9 mouse cellular contexts compared by ENCODE assay signal in genomic region chr2:165337191-165337590, GRCm38 (mm10). TPM values are rescaled to one million over a fixed set of nuclear protein-coding genes. Genes with fewer than 3 reads are reported as not detected.
DNase-seq lines count a peak whose midpoint lies in the region; ATAC-seq and TF ChIP-seq lines count a peak whose summit lies in the region.
"Had no signal": no experiment of that assay in that cellular context is flagged by ENCODE, and none has a peak within 500 bp of the region (broad histone marks: within the 10 kb centered on the region; RNA-seq: fewer than 3 reads in every experiment).

No protein-coding gene starts in this region.

- TF ChIP-seq CTCF in liver, adult 2 months (IDR thresholded peaks at IDR 0.05; ENCODE audit: low read depth, low read length), result peak; percentile 77
- peak; percentile 70; the same call in 1 of the 2 replicates for TF ChIP-seq CTCF in bone marrow, adult 2 months (IDR thresholded peaks at IDR 0.05; ENCODE audit: control insufficient read depth, insufficient read depth, low read length)

- H3K4me2 ChIP-seq in liver, embryonic 12.5 days, result no peak overlapping the region
- no peak overlapping the region for H3K4me2 ChIP-seq in intestine, embryonic 16.5 days (ENCODE audit: low read depth, low read length)

- H3K9me3 ChIP-seq in liver, embryonic 12.5 days (replicated peaks), result no peaks in the 10 kb centered on the region
- H3K9me3 ChIP-seq in intestine, embryonic 16.5 days (ENCODE audit: control insufficient read depth, low read length), result no peaks in the 10 kb centered on the region

- H3K79me2 ChIP-seq in liver, adult 2 months (ENCODE audit: control insufficient read depth, insufficient read depth, low read length), result no peaks in the 10 kb centered on the region

- H3K4me3 ChIP-seq in liver, adult 2 months (ENCODE audit: insufficient read depth, low read depth, low read length), result no peak overlapping the region
- no peak overlapping the region for H3K4me3 ChIP-seq in liver, embryonic 12.5 days
- H3K4me3 ChIP-seq in bone marrow, adult 2 months (replicated peaks; ENCODE audit: control insufficient read depth, low read depth, low read length), result no peak overlapping the region
- H3K4me3 ChIP-seq in intestine, embryonic 16.5 days (ENCODE audit: low read length), result no peak overlapping the region

- TF ChIP-seq POLR2A in liver, adult 2 months (IDR thresholded peaks at IDR 0.05; ENCODE audit: extremely low read depth, insufficient read depth, low read length), result no peak
- no peak for TF ChIP-seq POLR2A in bone marrow, adult 2 months (IDR thresholded peaks at IDR 0.05; ENCODE audit: borderline replicate concordance, control insufficient read depth, low read depth, low read length)

- no peak overlapping the region for H3K9ac ChIP-seq in liver, adult 2 months (ENCODE audit: low read depth, low read length)
- no peak overlapping the region for H3K9ac ChIP-seq in liver, embryonic 12.5 days
- H3K9ac ChIP-seq in intestine, embryonic 16.5 days (ENCODE audit: low read depth, low read length), result no peak overlapping the region

- no peak overlapping the region for H3K27ac ChIP-seq in liver, adult 2 months (replicated peaks; ENCODE audit: insufficient read depth, low read depth, low read length)
- H3K27ac ChIP-seq in liver, embryonic 12.5 days, result no peak overlapping the region
- H3K27ac ChIP-seq in bone marrow, adult 2 months (ENCODE audit: control insufficient read depth, insufficient read depth, low read depth, low read length, poor library complexity), result no peak overlapping the region
- H3K27ac ChIP-seq in intestine, embryonic 16.5 days (ENCODE audit: low read length), result no peak overlapping the region

- H3K36me3 ChIP-seq in liver, adult 2 months (ENCODE audit: control insufficient read depth, insufficient read depth, low read length), result no peaks in the 10 kb centered on the region
- H3K36me3 ChIP-seq in liver, embryonic 12.5 days, result no peaks in the 10 kb centered on the region
- no peaks in the 10 kb centered on the region for H3K36me3 ChIP-seq in intestine, embryonic 16.5 days (ENCODE audit: control insufficient read depth, insufficient read depth, low read length)

- H3K27me3 ChIP-seq in liver, adult 2 months (ENCODE audit: control insufficient read depth, insufficient read depth, low read length), result no peaks in the 10 kb centered on the region
- H3K27me3 ChIP-seq in liver, embryonic 12.5 days (replicated peaks), result peaks cover 10% of the 10 kb centered on the region
- H3K27me3 ChIP-seq in intestine, embryonic 16.5 days (replicated peaks; ENCODE audit: control insufficient read depth, insufficient read depth, low read length), result no peaks in the 10 kb centered on the region

- H3K4me1 ChIP-seq in liver, adult 2 months (ENCODE audit: control insufficient read depth, insufficient read depth, low read length), result no peaks in the 10 kb centered on the region
- H3K4me1 ChIP-seq in liver, embryonic 12.5 days, result no peaks in the 10 kb centered on the region
- peaks cover 2% of the 10 kb centered on the region; the same call in 1 of the 2 replicates for H3K4me1 ChIP-seq in bone marrow, adult 2 months (ENCODE audit: control insufficient read depth, insufficient read depth, low read length)
- H3K4me1 ChIP-seq in intestine, embryonic 16.5 days (ENCODE audit: control insufficient read depth, insufficient read depth, low read length), result peaks cover 9% of the 10 kb centered on the region

- DNase-seq in cerebellum, adult 11 months, result peak; percentile 59
- DNase-seq in cerebellum, adult 11-12 months, result no peak
- DNase-seq in liver, adult 2 months (ENCODE audit: extremely low read depth, low read depth, low spot score), result peak; percentile 49
- no peak for DNase-seq in layer of hippocampus, adult 11-12 months (ENCODE audit: low spot score)

- WGBS in liver, adult 2 months, result 43% methylated on average over 3 of the region's 3 CpGs
- WGBS in liver, embryonic 12.5 days (ENCODE audit: insufficient replicate concordance), result 31% methylated on average over 3 of the region's 3 CpGs
- WGBS in bone marrow, adult 2 months, result 47% methylated on average over 3 of the region's 3 CpGs
- WGBS in intestine, embryonic 16.5 days, result 25% methylated on average over 3 of the region's 3 CpGs

- no peak for ATAC-seq in liver, embryonic 12.5 days
- peak; percentile 45; the same call in 1 of the 2 replicates for ATAC-seq in intestine, embryonic 16.5 days
- 0 out of 2 replicates have a peak, but pooled peaks have one; percentile 52 for ATAC-seq in megakaryocyte-erythroid progenitor cell, adult 5-6 weeks (replicated peaks; ENCODE audit: low FRiP score, low TSS enrichment, poor library complexity, severe bottlenecking)

RNA-seq across cellular contexts. Expression of gene Elmo2, which starts 10.9 kb away (rescaled TPM):
- total RNA-seq in liver, adult 2 months (2014; rRNA removed), result 5.2 and 7.0 TPM in 2 replicates
- polyA plus RNA-seq in liver, adult 2 months (2012; rRNA removed), result 10.9 and 17.5 TPM in 2 replicates
- polyA plus RNA-seq in liver, embryonic 12.5 days (2016; fragmentation: Nextera tagmentation; extraction: Ambion mirVana), result 20.5 and 21.7 TPM in 2 replicates
- polyA plus RNA-seq in bone marrow, adult 2 months (2011; ENCODE audit: insufficient read depth, insufficient read length, low replicate concordance, missing spikeins), result 11.4 and 29.8 TPM in 2 replicates
- polyA plus RNA-seq in intestine, embryonic 16.5 days (2015; fragmentation: Nextera tagmentation; extraction: Ambion mirVana), result 63.5 and 67.2 TPM in 2 replicates
- 23.5 and 31.5 TPM in 2 replicates for total RNA-seq in megakaryocyte-erythroid progenitor cell, adult 5-6 weeks (2014; fragmentation: Nextera tagmentation)
- total RNA-seq in megakaryocyte-erythroid progenitor cell, adult 5-6 weeks (2017), result 11.6 and 16.4 TPM in 2 replicates

RNA-seq across cellular contexts. Expression of gene Zfp663, which starts 31.3 kb away (rescaled TPM):
- not detected in 2 replicates for total RNA-seq in liver, adult 2 months (2014; rRNA removed)
- polyA plus RNA-seq in liver, adult 2 months (2012; rRNA removed), result not detected in 2 replicates
- 0.14 TPM in 1 of 2 replicates, not detected in the other for polyA plus RNA-seq in liver, embryonic 12.5 days (2016; fragmentation: Nextera tagmentation; extraction: Ambion mirVana)
- not detected in 2 replicates for polyA plus RNA-seq in bone marrow, adult 2 months (2011; ENCODE audit: insufficient read depth, insufficient read length, low replicate concordance, missing spikeins)
- polyA plus RNA-seq in intestine, embryonic 16.5 days (2015; fragmentation: Nextera tagmentation; extraction: Ambion mirVana), result 0.45 and 0.64 TPM in 2 replicates
- not detected in 2 replicates for total RNA-seq in megakaryocyte-erythroid progenitor cell, adult 5-6 weeks (2014; fragmentation: Nextera tagmentation)
- not detected in 2 replicates for total RNA-seq in megakaryocyte-erythroid progenitor cell, adult 5-6 weeks (2017)
- polyA plus RNA-seq: gonadal fat pad, adult 2 months had no signal

RNA-seq across cellular contexts. Expression of gene Slc35c2, which starts 49.5 kb away (rescaled TPM):
- total RNA-seq in liver, adult 2 months (2014; rRNA removed), result 13.5 and 17.2 TPM in 2 replicates
- 42.4 and 52.1 TPM in 2 replicates for polyA plus RNA-seq in liver, adult 2 months (2012; rRNA removed)
- 41.6 and 46.2 TPM in 2 replicates for polyA plus RNA-seq in liver, embryonic 12.5 days (2016; fragmentation: Nextera tagmentation; extraction: Ambion mirVana)
- 44.3 and 79.2 TPM in 2 replicates for polyA plus RNA-seq in bone marrow, adult 2 months (2011; ENCODE audit: insufficient read depth, insufficient read length, low replicate concordance, missing spikeins)
- polyA plus RNA-seq in intestine, embryonic 16.5 days (2015; fragmentation: Nextera tagmentation; extraction: Ambion mirVana), result 135 and 154 TPM in 2 replicates
- 23.8 and 53.9 TPM in 2 replicates for total RNA-seq in megakaryocyte-erythroid progenitor cell, adult 5-6 weeks (2014; fragmentation: Nextera tagmentation)
- 15.9 and 21.0 TPM in 2 replicates for total RNA-seq in megakaryocyte-erythroid progenitor cell, adult 5-6 weeks (2017)

RNA-seq across cellular contexts. Expression of gene Zfp334, which starts 50.9 kb away (rescaled TPM):
- total RNA-seq in liver, adult 2 months (2014; rRNA removed), result 0.65 and 0.74 TPM in 2 replicates
- polyA plus RNA-seq in liver, adult 2 months (2012; rRNA removed), result 0.46 and 0.50 TPM in 2 replicates
- 2.5 and 2.7 TPM in 2 replicates for polyA plus RNA-seq in liver, embryonic 12.5 days (2016; fragmentation: Nextera tagmentation; extraction: Ambion mirVana)
- 0.36 and 0.42 TPM in 2 replicates for polyA plus RNA-seq in bone marrow, adult 2 months (2011; ENCODE audit: insufficient read depth, insufficient read length, low replicate concordance, missing spikeins)
- 3.6 TPM in 2 replicates for polyA plus RNA-seq in intestine, embryonic 16.5 days (2015; fragmentation: Nextera tagmentation; extraction: Ambion mirVana)
- total RNA-seq in megakaryocyte-erythroid progenitor cell, adult 5-6 weeks (2014; fragmentation: Nextera tagmentation), result not detected in 2 replicates
- total RNA-seq in megakaryocyte-erythroid progenitor cell, adult 5-6 weeks (2017), result not detected in 2 replicates

Comparison
In these comparisons a context has a peak if more than half of its experiments do, and no peak if none do; other contexts are left out.
1. DNase-seq: peak in cerebellum, adult 11 months (single experiment) and liver, adult 2 months (single experiment); none in cerebellum, adult 11-12 months (single experiment) and layer of hippocampus, adult 11-12 months (single experiment).